Mouse (Mus musculus) bone marrow macrophage, adult 2 months (primary cell): ENCODE measurements around the gene Rec8. TPM values are rescaled to one million over a fixed set of nuclear protein-coding genes. Genes with fewer than 3 reads are reported as not detected.
A peak's percentile ranks its signal among the peaks of the same experiment; 100 is the strongest.

ENCODE experiments used
- H3K27ac ChIP-seq: 2 replicates; pipeline ENCODE4 v1.5.1; 2012; ENCODE audit warnings: low read depth, low read length; ENCODE audit not compliant: insufficient read depth
- H3K4me1 ChIP-seq: 2 replicates; pipeline ENCODE4 v1.6.1; 2012; ENCODE audit warnings: low read length; ENCODE audit not compliant: control insufficient read depth, insufficient read depth
- H3K4me3 ChIP-seq: 2 replicates; pipeline ENCODE4 v1.5.1; 2012; ENCODE audit warnings: mild to moderate bottlenecking, low read length, moderate library complexity; ENCODE audit not compliant: insufficient read depth
- CTCF ChIP-seq: IDR thresholded peaks from 2 replicates; pipeline ENCODE4 v1.5.1; 2012; ENCODE audit warnings: low read depth, mild to moderate bottlenecking, low read length, moderate library complexity
- POLR2A ChIP-seq: IDR thresholded peaks from 2 replicates; pipeline ENCODE4 v1.6.1; 2012; ENCODE audit warnings: mild to moderate bottlenecking, low read depth, low read length, borderline replicate concordance
- polyA plus RNA-seq: library from polyadenylated mRNA; stranded (reverse); fragments of >200 nt; gene quantifications from 2 replicates; pipeline ENCODE4 v1.2.4, GENCODE M21; 2012; ENCODE audit not compliant: missing spikeins, insufficient read depth, insufficient read length

Gene Rec8
- polyA plus RNA-seq, 1 experiment = 0.25 TPM

DNA sequence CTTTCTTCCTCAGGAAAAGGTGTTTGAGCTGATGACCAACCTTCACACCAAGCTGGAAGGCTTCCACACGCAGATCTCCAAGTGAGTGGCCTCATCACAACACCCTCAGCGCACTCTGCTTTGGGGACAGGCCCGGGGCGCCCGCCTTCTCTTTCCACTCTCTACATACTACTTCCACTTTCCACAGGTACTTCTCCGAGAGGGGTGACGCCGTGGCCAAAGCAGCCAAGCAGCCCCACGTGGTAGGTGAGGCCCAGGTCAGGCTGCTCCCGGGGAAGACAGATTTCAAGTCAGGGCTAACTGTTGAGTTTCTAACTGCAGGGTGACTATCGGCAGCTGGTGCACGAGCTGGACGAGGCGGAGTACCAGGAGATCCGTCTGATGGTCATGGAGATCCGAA is 37.1 kb upstream of the Rec8 start:
- TF ChIP-seq CTCF (no peak), POLR2A (no peak)
- H3K27ac ChIP-seq = no peak overlapping the region
- no peak overlapping the region for H3K4me3 ChIP-seq
- peaks cover 21% of the 10 kb centered on the region for H3K4me1 ChIP-seq

DNA sequence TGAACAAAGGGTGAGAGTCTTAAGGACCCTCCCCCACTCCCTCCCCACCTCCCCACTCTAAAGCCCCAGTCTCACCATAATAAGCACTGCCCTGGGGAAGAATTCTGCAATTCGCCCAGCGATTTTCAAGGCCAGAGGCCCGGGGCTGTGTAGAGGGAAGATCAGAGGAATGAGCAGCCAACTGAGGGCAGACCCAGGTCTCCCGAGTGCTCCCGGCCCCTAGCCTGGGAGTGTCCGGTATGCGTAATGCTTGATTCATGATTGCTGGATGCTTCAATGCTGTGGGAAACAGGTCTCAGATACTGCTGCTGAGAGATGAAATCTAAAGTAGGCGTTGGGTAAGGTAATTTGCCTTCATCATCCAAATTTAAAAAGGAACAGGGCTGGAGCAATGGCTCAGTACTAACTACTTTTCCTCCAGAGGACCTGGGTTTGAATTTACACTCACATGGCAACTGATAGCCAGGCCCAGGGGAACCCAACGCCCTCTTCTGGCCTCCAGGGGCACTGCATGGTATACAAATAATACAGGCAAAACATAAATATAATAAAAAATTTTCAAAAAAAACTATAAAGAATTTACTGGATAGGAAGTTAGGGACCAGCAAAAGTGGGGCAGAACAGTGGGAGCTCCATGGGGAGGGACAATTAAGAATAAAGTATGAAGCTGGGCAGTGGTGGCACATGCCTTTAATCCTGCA is 35.7 kb upstream of the Rec8 start:
- peaks cover 24% of the 10 kb centered on the region for H3K4me1 ChIP-seq
- no peak overlapping the region for H3K4me3 ChIP-seq
- no peak overlapping the region for H3K27ac ChIP-seq
- TF ChIP-seq POLR2A (no peak), CTCF (peak; percentile 56)

DNA sequence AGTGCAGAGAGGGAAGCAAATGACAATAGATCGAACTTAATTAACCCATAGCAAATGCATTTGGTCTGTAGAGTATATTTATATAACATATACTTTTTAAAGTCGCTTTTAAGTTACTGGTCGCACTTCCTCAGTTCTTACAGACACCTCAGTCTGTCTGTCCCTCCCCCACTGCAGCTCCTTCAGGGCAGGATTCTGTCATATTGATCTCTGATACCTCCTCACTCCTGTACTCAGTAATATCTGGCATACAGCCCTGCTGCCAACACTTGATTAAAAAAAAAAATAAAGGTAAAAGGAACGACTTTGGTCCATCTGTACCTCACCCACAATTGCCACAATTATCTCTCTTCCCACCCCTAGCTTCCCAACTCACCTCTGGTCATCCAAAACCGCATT is 33.5 kb upstream of the Rec8 start:
- Histone ChIP-seq H3K27ac (no peak overlapping the region), H3K4me1 (peaks cover 20% of the 10 kb centered on the region), H3K4me3 (peak overlapping the region; percentile 79)
- TF ChIP-seq CTCF = no peak
- TF ChIP-seq POLR2A = no peak

DNA sequence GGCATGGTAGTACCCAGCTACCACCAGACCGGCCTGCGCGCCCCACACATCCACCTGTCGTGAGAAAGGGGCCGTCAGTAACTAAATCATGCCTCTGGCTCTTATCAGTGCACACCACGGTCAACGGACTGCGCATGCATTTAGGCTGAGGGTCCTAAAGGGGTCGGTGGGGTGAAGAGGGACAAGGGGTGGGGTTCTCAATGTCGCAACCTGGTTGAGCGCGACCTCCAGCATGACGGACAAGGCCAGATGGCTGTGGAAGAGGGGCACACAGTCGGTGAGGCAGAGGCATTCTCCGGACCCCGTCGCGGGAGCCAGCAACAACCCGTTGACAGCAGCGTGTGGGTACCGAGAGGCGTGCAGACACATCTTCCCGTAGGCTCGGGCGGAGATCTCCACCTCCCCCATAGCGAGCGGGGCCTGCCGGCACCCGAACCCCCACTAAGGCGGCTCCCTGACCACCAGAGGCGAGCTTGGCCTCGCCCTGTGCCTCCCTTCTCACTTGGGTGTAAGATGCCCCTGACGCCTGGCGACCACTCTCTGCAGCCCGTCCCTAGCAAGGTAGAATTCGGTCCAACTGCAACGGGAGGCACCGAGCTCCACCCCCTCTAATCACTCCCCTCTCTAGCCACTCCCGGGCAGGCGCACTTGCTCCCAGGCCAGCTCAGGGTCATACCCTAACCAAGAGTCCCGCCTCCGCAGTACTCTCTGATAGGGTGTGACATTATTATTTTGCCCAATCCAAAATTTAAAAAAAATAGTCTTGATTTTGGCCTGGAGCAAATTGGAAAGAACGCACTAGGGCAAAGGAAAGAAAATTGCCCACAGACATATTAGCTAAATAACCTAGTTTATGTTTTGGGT is 32.9 kb upstream of the Rec8 start, which contains the start of gene Emc9:
TSS of gene Emc9 (minus strand) at position 601 of the 864 bp plus-strand sequence.
- peak within 1 kb of the TSS; percentile 63 for H3K27ac ChIP-seq
- H3K4me3 ChIP-seq = peak within 1 kb of the TSS; percentile 79

DNA sequence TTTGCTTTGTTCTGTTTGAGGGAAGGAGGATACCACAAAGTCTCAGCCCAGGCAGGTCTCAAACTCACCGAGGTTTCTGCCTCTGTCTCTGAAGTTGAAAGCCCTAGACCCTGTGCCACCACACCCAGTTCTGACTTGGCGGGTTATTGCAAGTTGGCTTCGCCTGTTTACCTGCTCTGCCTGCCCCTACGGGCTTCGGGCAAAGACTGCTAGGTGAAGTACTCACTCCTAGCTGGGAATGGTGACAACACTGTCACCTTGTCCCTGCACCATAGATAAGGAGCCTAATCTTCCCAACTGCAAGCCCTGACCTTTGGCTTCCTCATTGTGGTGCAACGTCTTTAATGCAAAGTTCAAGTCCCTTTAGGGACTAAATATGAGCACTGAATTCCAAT is 32.3 kb upstream of the Rec8 start:
- Histone ChIP-seq H3K4me3 (peak overlapping the region; percentile 14; the same call in 1 of the 2 replicates), H3K4me1 (peaks cover 18% of the 10 kb centered on the region), H3K27ac (peak overlapping the region; percentile 63)
- TF ChIP-seq POLR2A (no peak), CTCF (no peak)

More for the DNA sequence above, 32.9 kb upstream of the Rec8 start, which contains the start of gene Emc9:
- TF ChIP-seq POLR2A = no peak
- TF ChIP-seq CTCF = no peak
- H3K4me1 ChIP-seq = peaks cover 18% of the 10 kb centered on the region

DNA sequence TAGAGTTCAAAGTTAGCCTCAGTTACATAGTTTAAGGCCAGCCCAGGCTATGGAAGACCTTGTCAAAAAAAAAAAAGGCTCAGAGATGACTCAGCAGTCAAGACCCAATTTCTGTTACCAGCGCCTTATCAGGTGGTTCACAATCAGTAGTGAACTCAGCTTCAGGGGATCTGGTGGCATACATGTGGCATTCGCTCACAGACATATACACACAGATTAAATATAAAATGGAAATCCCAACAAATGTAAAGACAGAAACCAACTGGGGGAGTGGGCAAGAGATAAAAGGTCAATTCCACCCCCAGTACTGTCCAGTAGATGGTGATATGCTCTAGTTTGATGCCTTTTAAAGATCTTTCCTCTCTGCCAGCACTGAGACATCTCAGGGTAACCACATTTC is 31.7 kb upstream of the Rec8 start:
- TF ChIP-seq POLR2A (no peak), CTCF (no peak)
- Histone ChIP-seq H3K27ac (peak overlapping the region; percentile 63), H3K4me1 (peaks cover 18% of the 10 kb centered on the region), H3K4me3 (no peak overlapping the region)

DNA sequence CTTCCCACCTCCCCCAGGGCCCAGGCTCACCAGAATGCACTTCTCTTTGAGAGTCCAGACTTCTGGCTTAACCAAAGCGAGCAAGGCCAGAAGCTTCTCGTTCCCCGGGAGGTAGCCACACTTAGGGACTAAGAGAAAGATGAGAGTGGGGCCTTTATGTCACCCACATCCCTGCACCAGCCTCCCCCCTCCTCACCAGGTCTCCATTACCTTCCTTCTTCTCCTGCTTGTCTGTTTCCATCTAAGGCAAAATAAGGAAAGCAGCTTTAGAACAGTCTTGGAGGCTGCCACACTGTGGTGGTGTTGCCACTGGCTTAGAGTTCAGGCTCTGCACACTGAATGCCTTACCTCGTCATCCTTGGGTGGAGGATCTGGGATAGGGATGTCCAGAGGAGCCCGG is 28.6 kb upstream of the Rec8 start:
- H3K4me1 ChIP-seq = peaks cover 17% of the 10 kb centered on the region

DNA sequence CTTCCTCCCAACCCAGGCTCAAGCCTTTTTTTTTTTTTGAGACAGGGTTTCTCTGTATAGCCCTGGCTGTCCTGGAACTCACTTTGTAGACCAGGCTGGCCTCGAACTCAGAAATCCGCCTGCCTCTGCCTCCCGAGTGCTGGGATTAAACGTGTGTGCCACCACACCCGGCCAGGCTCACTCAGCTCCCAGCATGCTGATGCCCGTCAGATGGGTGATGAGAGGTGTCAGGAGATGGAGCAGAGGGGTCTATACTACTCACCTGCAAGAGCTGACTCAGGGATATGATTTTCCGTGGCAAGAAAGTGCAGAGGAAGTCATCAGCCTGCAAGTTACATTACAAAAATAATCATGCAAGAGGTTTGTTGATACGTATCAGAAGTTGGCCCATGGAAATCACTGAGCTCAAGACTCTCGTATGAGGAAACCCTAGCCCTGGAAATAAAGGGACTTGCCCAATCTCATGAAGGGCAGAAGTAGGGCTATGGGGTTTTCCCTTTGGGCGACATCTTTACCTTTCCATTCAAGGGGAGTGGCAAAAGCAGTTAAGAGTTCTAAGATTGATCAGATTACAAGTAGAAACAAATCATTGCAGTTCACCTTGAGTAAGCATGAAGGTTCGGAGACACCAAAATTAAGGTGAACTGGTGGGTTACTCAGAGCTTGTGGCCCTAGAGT is 27.9 kb upstream of the Rec8 start:
- Histone ChIP-seq H3K27ac (peak overlapping the region; percentile 62), H3K4me3 (peak overlapping the region; percentile 76), H3K4me1 (peaks cover 13% of the 10 kb centered on the region)
- TF ChIP-seq POLR2A (no peak), CTCF (no peak)

More for the DNA sequence above, 28.6 kb upstream of the Rec8 start:
- H3K27ac ChIP-seq = no peak overlapping the region
- no peak overlapping the region for H3K4me3 ChIP-seq
- TF ChIP-seq POLR2A (no peak), CTCF (no peak)

DNA sequence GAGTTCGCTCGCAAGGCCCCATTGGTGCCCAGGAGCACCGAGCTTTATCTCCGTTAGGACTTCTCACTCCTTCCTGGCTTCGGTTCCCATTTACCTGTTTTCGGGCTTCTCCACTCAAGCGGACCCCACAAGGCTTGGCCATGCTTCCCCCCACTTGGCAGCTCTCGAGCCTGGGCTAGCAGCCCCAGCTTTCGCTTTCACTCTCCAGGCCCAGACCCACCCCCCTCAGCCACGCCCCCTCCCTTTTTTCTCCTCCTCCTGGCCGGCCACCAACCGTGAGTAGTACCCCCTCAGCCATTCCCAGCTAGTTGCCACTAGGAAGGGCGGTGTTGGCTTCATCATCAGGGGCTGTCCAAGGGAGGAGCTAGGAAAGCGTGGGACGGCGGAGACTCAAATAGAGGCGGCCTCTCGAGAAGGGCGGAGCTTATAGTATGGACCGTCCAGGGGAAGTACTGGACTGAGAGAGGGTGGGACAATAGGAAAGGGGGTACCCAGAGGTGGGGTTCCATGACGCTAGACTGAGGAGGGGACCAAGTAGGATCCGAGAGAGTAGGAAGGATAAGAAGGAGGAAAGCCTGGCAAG is 27.0 kb upstream of the Rec8 start, which contains the start of gene Psme2:
TSS of gene Psme2 (minus strand) at position 366 of the 583 bp plus-strand sequence.
- TF ChIP-seq POLR2A = no peak
- no peak for TF ChIP-seq CTCF
- peak within 1 kb of the TSS; percentile 94 for H3K4me3 ChIP-seq
- H3K4me1 ChIP-seq = peaks cover 8% of the 10 kb centered on the region
- H3K27ac ChIP-seq = peak within 1 kb of the TSS; percentile 95
